Comparison of ENCODE assay signal across 8 mouse cellular contexts in the genomic region with DNA sequence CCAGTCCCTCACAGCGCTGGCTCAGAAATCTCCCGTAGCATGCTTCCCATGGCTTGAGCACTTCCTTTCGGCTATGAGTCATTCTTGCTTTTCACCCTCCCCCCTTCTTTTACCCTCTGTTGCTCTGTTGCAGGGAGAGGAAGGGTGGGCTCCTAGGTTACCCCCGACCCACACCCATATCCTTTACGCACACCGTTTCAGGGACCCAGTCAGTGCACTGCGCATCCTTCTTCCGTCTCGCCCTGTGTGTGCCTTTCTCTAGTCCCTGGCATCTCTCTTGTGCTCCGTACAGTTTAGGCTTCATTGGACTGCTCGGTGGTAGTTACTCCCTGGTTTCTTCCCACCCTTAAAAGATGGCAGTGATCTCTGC. TPM values are rescaled to one million over a fixed set of nuclear protein-coding genes. Genes with fewer than 3 reads are reported as not detected.
A peak's percentile ranks its signal among the peaks of the same experiment; 100 is the strongest.
DNase-seq lines count a peak whose midpoint lies in the region; ATAC-seq and TF ChIP-seq lines count a peak whose summit lies in the region.

No protein-coding gene starts in this region.

- H3K9me3 ChIP-seq in lung, embryonic 15.5 days: no peaks in the 10 kb centered on the region
- no peaks in the 10 kb centered on the region for H3K9me3 ChIP-seq in forebrain, embryonic 10.5 days
- no peaks in the 10 kb centered on the region for H3K9me3 ChIP-seq in limb, embryonic 14.5 days (ENCODE audit: control insufficient read depth, low read length)

- H3K4me2 ChIP-seq in lung, embryonic 15.5 days: peak overlapping the region; percentile 93
- peak overlapping the region; percentile 90 for H3K4me2 ChIP-seq in limb, embryonic 14.5 days (replicated peaks; ENCODE audit: low read depth, low read length, severe bottlenecking)

- peaks cover 14% of the 10 kb centered on the region for H3K4me1 ChIP-seq in lung, embryonic 15.5 days
- peaks cover 37% of the 10 kb centered on the region for H3K4me1 ChIP-seq in forebrain, embryonic 10.5 days
- H3K4me1 ChIP-seq in limb, embryonic 14.5 days (ENCODE audit: control insufficient read depth, insufficient read depth, low read length): peaks cover 5% of the 10 kb centered on the region

- WGBS in lung, embryonic 15.5 days: under 1% methylated on average over 11 of the region's 11 CpGs
- WGBS in forebrain, embryonic 10.5 days: under 1% methylated on average over 11 of the region's 11 CpGs
- WGBS in limb, embryonic 14.5 days: under 1% methylated on average over 11 of the region's 11 CpGs

- peak overlapping the region; percentile 90; the same call in 1 of the 2 replicates for H3K27ac ChIP-seq in lung, embryonic 15.5 days
- peak overlapping the region; percentile 96 for H3K27ac ChIP-seq in forebrain, embryonic 10.5 days
- peak overlapping the region; percentile 84; the same call in 1 of the 2 replicates for H3K27ac ChIP-seq in limb, embryonic 14.5 days (replicated peaks; ENCODE audit: low read depth, low read length)

- no peaks in the 10 kb centered on the region for H3K27me3 ChIP-seq in lung, embryonic 15.5 days
- H3K27me3 ChIP-seq in forebrain, embryonic 10.5 days (ENCODE audit: poor library complexity, severe bottlenecking): no peaks in the 10 kb centered on the region
- H3K27me3 ChIP-seq in limb, embryonic 14.5 days (ENCODE audit: control insufficient read depth, insufficient read depth, low read length): no peaks in the 10 kb centered on the region

- peak; percentile 45 for DNase-seq in cerebellum, adult 11-12 months
- DNase-seq in cerebellum, postnatal 36 days: no peak
- DNase-seq in lung, postnatal 36 days: no peak
- DNase-seq in forebrain, embryonic 10.5 days (ENCODE audit: extremely low spot score, low spot score): no peak
- DNase-seq in limb, embryonic 14.5 days (ENCODE audit: low spot score): no peak
- DNase-seq in spleen, postnatal 14 days (ENCODE audit: low spot score in 2 of 2): no peak

- H3K9ac ChIP-seq in lung, embryonic 15.5 days: peak overlapping the region; percentile 85
- H3K9ac ChIP-seq in limb, embryonic 14.5 days (ENCODE audit: low read depth, low read length, severe bottlenecking): peak overlapping the region; percentile 89

- peak overlapping the region; percentile 97 for H3K4me3 ChIP-seq in lung, embryonic 15.5 days
- peak overlapping the region; percentile 93 for H3K4me3 ChIP-seq in forebrain, embryonic 10.5 days
- peak overlapping the region; percentile 94 for H3K4me3 ChIP-seq in limb, embryonic 14.5 days (replicated peaks; ENCODE audit: low read length)

- no peaks in the 10 kb centered on the region for H3K36me3 ChIP-seq in lung, embryonic 15.5 days
- H3K36me3 ChIP-seq in forebrain, embryonic 10.5 days (replicated peaks): no peaks in the 10 kb centered on the region
- H3K36me3 ChIP-seq in limb, embryonic 14.5 days (ENCODE audit: control insufficient read depth, insufficient read depth, low read length): no peaks in the 10 kb centered on the region

- peak; percentile 66; the same call in 1 of the 2 replicates for ATAC-seq in lung, embryonic 15.5 days (ENCODE audit: borderline replicate concordance, extremely low read depth, low FRiP score, low TSS enrichment)
- peak; percentile 46 for ATAC-seq in limb, embryonic 14.5 days (ENCODE audit: low FRiP score, low read depth)
- ATAC-seq in neutrophil, adult 5-6 weeks (ENCODE audit: extremely low read depth, insufficient number of reproducible peaks, low FRiP score, poor library complexity, severe bottlenecking): peak; percentile 16; the same call in 1 of the 2 replicates

- no peak for TF ChIP-seq POLR2A in limb, embryonic 14.5 days (IDR thresholded peaks at IDR 0.05; ENCODE audit: borderline replicate concordance, extremely low read depth, insufficient read depth, insufficient read length)

RNA-seq across cellular contexts. Expression of a gene that starts 0.7 kb away (rescaled TPM):
- polyA plus RNA-seq in lung, embryonic 15.5 days (2015; fragmentation: Nextera tagmentation; extraction: Ambion mirVana): 11.3 and 14.3 TPM in 2 replicates
- polyA plus RNA-seq in forebrain, embryonic 10.5 days (2016; fragmentation: Nextera tagmentation; extraction: Ambion mirVana): 9.0 and 9.9 TPM in 2 replicates
- 7.7 and 8.2 TPM in 2 replicates for polyA plus RNA-seq in limb, embryonic 14.5 days (2012; rRNA removed)
- 10.0 TPM in 2 replicates for polyA plus RNA-seq in limb, embryonic 14.5 days (2014; fragmentation: Nextera tagmentation; extraction: Ambion mirVana)
- total RNA-seq in neutrophil, adult 5-6 weeks (2017): 408 and 463 TPM in 2 replicates

RNA-seq across cellular contexts. Expression of a gene that starts 28.0 kb away (rescaled TPM):
- polyA plus RNA-seq in lung, embryonic 15.5 days (2015; fragmentation: Nextera tagmentation; extraction: Ambion mirVana): 0.30 and 0.43 TPM in 2 replicates
- 0.20 and 0.25 TPM in 2 replicates for polyA plus RNA-seq in forebrain, embryonic 10.5 days (2016; fragmentation: Nextera tagmentation; extraction: Ambion mirVana)
- 0.50 and 1.0 TPM in 2 replicates for polyA plus RNA-seq in limb, embryonic 14.5 days (2012; rRNA removed)
- polyA plus RNA-seq in limb, embryonic 14.5 days (2014; fragmentation: Nextera tagmentation; extraction: Ambion mirVana): 0.14 and 0.36 TPM in 2 replicates
- total RNA-seq in neutrophil, adult 5-6 weeks (2017): 3.4 and 5.0 TPM in 2 replicates

Comparison
In these comparisons a context has a peak if more than half of its experiments do, and no peak if none do; other contexts are left out.
1. ATAC-seq: peak in every context shown above with its lines; median percentile 66 in lung, embryonic 15.5 days; 46 in limb, embryonic 14.5 days; 16 in neutrophil, adult 5-6 weeks.